ENCODE assay signal across 15 mouse cellular contexts in genomic region chr2:126369815-126370214, GRCm38 (mm10).
"Had no signal": no experiment of that assay in that cellular context is flagged by ENCODE, and none has a peak within 500 bp of the region (broad histone marks: within the 10 kb centered on the region; RNA-seq: fewer than 3 reads in every experiment).

No protein-coding gene starts in this region.

- DNase-seq: gastrocnemius, adult 2 months; gastrocnemius, postnatal 10 days; gastrocnemius, postnatal 25 days; heart, adult 2 months; heart, postnatal 4 days; kidney, adult 11 months; kidney, adult 2 months; kidney, postnatal 10 days; kidney, postnatal 36 days; layer of hippocampus, adult 9-11 months; layer of hippocampus, postnatal 36 days; left cerebral cortex, postnatal 4 days had no signal

- ATAC-seq: hindbrain, embryonic 16.5 days; intestine, embryonic 16.5 days; liver, embryonic 12.5 days had no signal
